Mouse (Mus musculus) liver, embryonic 14.5 days (tissue): ENCODE measurements around the gene Srp72. TPM values are rescaled to one million over a fixed set of nuclear protein-coding genes. Genes with fewer than 3 reads are reported as not detected.

ENCODE experiments used
- ATAC-seq: fragments of 200-750 bp; cut with Nextera tagmentation; 2 replicates; pipeline ENCODE4 v1.8.0; 2017; ENCODE audit warnings: moderate number of reproducible peaks, mild to moderate bottlenecking, moderate library complexity; ENCODE audit not compliant: insufficient read depth
- DNase-seq, 3 experiments: peaks; one replicate each; pipeline ENCODE4 v3.0.0-alpha.2; 2012 to 2013; ENCODE audit warnings: low read depth in 3 of 3, low spot score in 3 of 3
- H3K27ac ChIP-seq: fragments of 300-500 bp; sonication (generic); 2 replicates; pipeline ENCODE4 v1.5.1; 2014; ENCODE audit warnings: moderate library complexity, mild to moderate bottlenecking, control low read depth, inconsistent platforms
- H3K27me3 ChIP-seq: fragments of 300-500 bp; sonication (generic); 2 replicates; pipeline ENCODE4 v1.6.1; 2014; ENCODE audit warnings: mild to moderate bottlenecking, low read length, moderate library complexity; ENCODE audit not compliant: control insufficient read depth, insufficient read depth
- H3K36me3 ChIP-seq: fragments of 300-500 bp; sonication (generic); replicated peaks from 2 replicates; pipeline ENCODE4 v1.6.1; 2014; ENCODE audit warnings: low read depth; ENCODE audit not compliant: control insufficient read depth, insufficient read depth
- H3K4me1 ChIP-seq, 2 experiments: fragments of 200-500 bp in 1 of 2; fragments of 300-500 bp in 1 of 2; sonication (generic) in 1 of 2; replicated peaks; 2 replicates each; pipeline ENCODE4 v1.6.1; 2012 to 2014; ENCODE audit warnings: antibody characterized with exemption in 1 of 2, inconsistent platforms in 1 of 2, low read length in 1 of 2; ENCODE audit not compliant: control insufficient read depth in 2 of 2, insufficient read depth in 2 of 2
- H3K4me2 ChIP-seq: fragments of 300-500 bp; sonication (generic); 2 replicates; pipeline ENCODE4 v1.6.1; 2014; ENCODE audit warnings: low read depth, mild to moderate bottlenecking, control low read depth, moderate library complexity
- H3K4me3 ChIP-seq, 2 experiments: fragments of 200-500 bp in 1 of 2; fragments of 300-500 bp in 1 of 2; sonication (generic) in 1 of 2; 2 replicates each; pipeline ENCODE4 v1.5.1; 2012 to 2014; ENCODE audit warnings: low read depth in 2 of 2, low read length in 2 of 2, mild to moderate bottlenecking in 2 of 2, control low read depth in 1 of 2, inconsistent platforms in 1 of 2, moderate library complexity in 1 of 2; ENCODE audit not compliant: insufficient read depth in 1 of 2
- H3K9ac ChIP-seq: fragments of 300-500 bp; sonication (generic); replicated peaks from 2 replicates; pipeline ENCODE4 v1.6.1; 2014; ENCODE audit warnings: mild to moderate bottlenecking, control low read depth, moderate library complexity
- H3K9me3 ChIP-seq: fragments of 300-500 bp; sonication (generic); 2 replicates; pipeline ENCODE4 v1.6.1; 2016; ENCODE audit warnings: low read length, mixed read lengths; ENCODE audit not compliant: control insufficient read depth
- CTCF ChIP-seq: IDR thresholded peaks from 2 replicates; pipeline ENCODE4 v1.5.1; 2016; ENCODE audit warnings: antibody characterized with exemption, low read depth, control low read depth
- EP300 ChIP-seq: IDR thresholded peaks from 2 replicates; pipeline ENCODE4 v1.6.1; 2016; ENCODE audit warnings: antibody characterized with exemption, low read depth
- WGBS: fragments of 180-500 bp; shearing (Covaris S2); extraction: QIAGEN DNeasy Blood & Tissue Kit; methylation state at CpG from one replicate; pipeline ENCODE4 v1.1.7; 2014; ENCODE audit not compliant: insufficient replicate concordance; 5-methylcytosine and 5-hydroxymethylcytosine counted together
- polyA plus RNA-seq, 2 experiments: library from polyadenylated mRNA; depleted of rRNA in 1 of 2; stranded (reverse) in 1 of 2; unstranded in 1 of 2; fragments of >200 nt; fragmentation: Nextera tagmentation in 1 of 2; extraction: Ambion mirVana in 1 of 2; gene quantifications; 2 replicates each; pipeline versions ENCODE4 v1.2.1 to v1.2.3; 2012 to 2014

Srp72 gene
- polyA plus RNA-seq, 2 experiments: 32.3 to 45.5 TPM

GRCm38 (mm10) chr5:76941975-76942374 is 32.5 kb upstream of the Srp72 start:
- H3K36me3 ChIP-seq: peaks cover 23% of the 10 kb centered on the region
- H3K4me3 ChIP-seq: no peak overlapping the region
- H3K9ac ChIP-seq: no peak overlapping the region
- H3K27ac ChIP-seq: no peak overlapping the region
- TF ChIP-seq CTCF (no peak), EP300 (no peak)
- ATAC-seq (no peak), DNase-seq (no peak)
- no peaks in the 10 kb centered on the region; the same call in 1 of the 2 replicates for H3K9me3 ChIP-seq
- H3K27me3 ChIP-seq: no peaks in the 10 kb centered on the region
- 74% methylated on average over 4 of the region's 4 CpGs for WGBS
- H3K4me2 ChIP-seq: no peak overlapping the region
- H3K4me1 ChIP-seq: peaks cover under 1 to 2% of the 10 kb centered on the region in 2 experiments; a peak in 1 of 4 replicates

DNA sequence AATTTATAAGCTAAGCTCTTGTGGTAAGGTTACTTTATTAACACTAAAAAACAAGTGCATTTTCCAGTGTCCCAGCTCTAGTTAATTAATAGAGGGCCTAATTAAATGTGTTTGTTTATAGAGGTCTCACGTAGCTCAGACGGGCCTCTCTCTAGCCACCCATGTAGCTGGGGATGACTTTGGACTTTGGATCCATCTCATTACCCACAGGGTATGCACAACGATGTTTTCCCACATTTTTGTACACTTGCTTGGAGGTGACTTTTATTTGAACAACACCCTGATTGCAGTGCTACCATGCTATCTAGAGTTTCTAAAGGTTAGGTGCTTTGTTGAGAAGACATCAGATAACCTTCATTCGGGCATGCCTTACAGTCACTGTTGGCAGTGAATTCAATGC is 32.0 kb upstream of the Srp72 start:
- Histone ChIP-seq H3K4me1 (peaks cover 3 to 5% of the 10 kb centered on the region in 2 experiments; a peak in 2 of 4 replicates), H3K9ac (no peak overlapping the region), H3K4me3 (no peak overlapping the region), H3K36me3 (peaks cover 24% of the 10 kb centered on the region), H3K27me3 (no peaks in the 10 kb centered on the region), H3K9me3 (no peaks in the 10 kb centered on the region; the same call in 1 of the 2 replicates), H3K27ac (no peak overlapping the region), H3K4me2 (no peak overlapping the region)
- no peak for ATAC-seq
- no peak for TF ChIP-seq EP300
- no peak for TF ChIP-seq CTCF
- DNase-seq: no peak
- WGBS: 74% methylated on average over 4 of the region's 4 CpGs

GRCm38 (mm10) chr5:76944965-76945677 is 29.4 kb upstream of the Srp72 start:
- no peak for DNase-seq
- H3K27ac ChIP-seq: no peak overlapping the region
- 67% methylated on average over 6 of the region's 6 CpGs for WGBS
- H3K4me2 ChIP-seq: no peak overlapping the region
- H3K36me3 ChIP-seq: peaks cover 26% of the 10 kb centered on the region
- H3K9ac ChIP-seq: no peak overlapping the region
- H3K9me3 ChIP-seq: no peaks in the 10 kb centered on the region
- TF ChIP-seq EP300 (no peak), CTCF (no peak)
- H3K27me3 ChIP-seq: no peaks in the 10 kb centered on the region
- H3K4me3 ChIP-seq: no peak overlapping the region
- no peak for ATAC-seq
- H3K4me1 ChIP-seq: peaks cover 8 to 14% of the 10 kb centered on the region in 2 experiments

- no peak for DNase-seq
- no peak for TF ChIP-seq EP300
- no peak for TF ChIP-seq CTCF
- no peaks in the 10 kb centered on the region for H3K9me3 ChIP-seq
- peaks cover 21% of the 10 kb centered on the region for H3K36me3 ChIP-seq
- peaks cover 8 to 14% of the 10 kb centered on the region in 2 experiments for H3K4me1 ChIP-seq
- no peak for ATAC-seq
- no peak overlapping the region for H3K9ac ChIP-seq
- no peaks in the 10 kb centered on the region for H3K27me3 ChIP-seq
- no peak overlapping the region for H3K4me3 ChIP-seq
- 70% methylated on average over 2 of the region's 2 CpGs for WGBS
- H3K27ac ChIP-seq: no peak overlapping the region
- no peak overlapping the region for H3K4me2 ChIP-seq
Observed at GRCm38 (mm10) chr5:76945678-76946033, 28.8 kb upstream of the Srp72 start.

DNA sequence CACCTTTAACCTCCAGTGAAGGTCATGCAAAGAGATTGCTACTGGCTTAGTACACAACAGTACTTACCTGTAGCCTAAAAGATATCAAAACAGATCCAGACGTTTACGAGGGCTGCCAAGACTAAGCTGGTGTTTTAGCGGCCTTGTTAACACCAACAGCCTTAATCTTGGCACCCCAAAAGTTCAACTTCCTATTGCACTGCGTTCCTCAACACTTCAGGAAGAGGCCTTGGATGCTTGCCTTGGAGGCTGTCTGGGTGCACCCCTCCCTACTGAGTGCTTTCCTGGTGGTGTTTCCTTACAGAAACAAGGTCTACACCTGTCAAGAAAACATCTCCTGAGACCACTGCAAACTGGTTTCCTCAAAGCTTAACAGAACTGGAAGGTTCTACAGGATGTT is 27.3 kb upstream of the Srp72 start:
- DNase-seq (no peak), ATAC-seq (no peak)

More for the DNA sequence above, 27.3 kb upstream of the Srp72 start:
- TF ChIP-seq CTCF (no peak), EP300 (no peak)
- Histone ChIP-seq H3K9ac (no peak overlapping the region), H3K27me3 (no peaks in the 10 kb centered on the region), H3K4me3 (no peak overlapping the region), H3K4me1 (peaks cover 8 to 14% of the 10 kb centered on the region in 2 experiments), H3K9me3 (no peaks in the 10 kb centered on the region), H3K36me3 (peaks cover 16% of the 10 kb centered on the region), H3K4me2 (no peak overlapping the region), H3K27ac (no peak overlapping the region)
- WGBS: 52% methylated on average over 4 of the region's 4 CpGs
